Mouse (Mus musculus) kidney, embryonic 14.5 days (tissue): ENCODE measurements around the gene Dppa2. TPM values are rescaled to one million over a fixed set of nuclear protein-coding genes. Genes with fewer than 3 reads are reported as not detected.

Experiments used
- ATAC-seq: fragments of 200-750 bp; cut with Nextera tagmentation; 2 replicates; pipeline ENCODE4 v1.8.0; 2017; ENCODE audit warnings: moderate number of reproducible peaks, mild to moderate bottlenecking, moderate TSS enrichment, moderate library complexity; ENCODE audit not compliant: low FRiP score, low TSS enrichment
- H3K27ac ChIP-seq: fragments of 300-500 bp; sonication (generic); 2 replicates; pipeline ENCODE4 v1.5.1; 2014; ENCODE audit warnings: low read depth, mild to moderate bottlenecking, low read length, moderate library complexity, mixed read lengths
- H3K27me3 ChIP-seq: fragments of 300-500 bp; sonication (generic); 2 replicates; pipeline ENCODE4 v1.6.1; 2014; ENCODE audit warnings: mild to moderate bottlenecking, low read length; ENCODE audit not compliant: control insufficient read depth, insufficient read depth
- H3K36me3 ChIP-seq: fragments of 300-500 bp; sonication (generic); 2 replicates; pipeline ENCODE4 v1.6.1; 2014; ENCODE audit warnings: low read length, mixed read lengths; ENCODE audit not compliant: control insufficient read depth, insufficient read depth
- H3K4me1 ChIP-seq: fragments of 300-500 bp; sonication (generic); 2 replicates; pipeline ENCODE4 v1.6.1; 2014; ENCODE audit warnings: low read length, mixed read lengths; ENCODE audit not compliant: control insufficient read depth, insufficient read depth
- H3K4me2 ChIP-seq: fragments of 300-500 bp; sonication (generic); replicated peaks from 2 replicates; pipeline ENCODE4 v1.6.1; 2014; ENCODE audit warnings: low read depth, mild to moderate bottlenecking, low read length
- H3K4me3 ChIP-seq: fragments of 300-500 bp; sonication (generic); 2 replicates; pipeline ENCODE4 v1.5.1; 2014; ENCODE audit warnings: mild to moderate bottlenecking, low read length
- H3K9ac ChIP-seq: fragments of 300-500 bp; sonication (generic); 2 replicates; pipeline ENCODE4 v1.6.1; 2014; ENCODE audit warnings: low read depth, mild to moderate bottlenecking, low read length, moderate library complexity
- H3K9me3 ChIP-seq: fragments of 300-500 bp; sonication (generic); 2 replicates; pipeline ENCODE4 v1.6.1; 2016; ENCODE audit warnings: low read length; ENCODE audit not compliant: control insufficient read depth
- WGBS: fragments of 180-500 bp; shearing (Covaris S2); extraction: QIAGEN DNeasy Blood & Tissue Kit; methylation state at CpG from one replicate; pipeline ENCODE4 v1.1.7; 2014; 5-methylcytosine and 5-hydroxymethylcytosine counted together
- polyA plus RNA-seq: library from polyadenylated mRNA; unstranded; fragments of >200 nt; fragmentation: Nextera tagmentation; extraction: Ambion mirVana; gene quantifications from 2 replicates; pipeline ENCODE4 v1.2.1, GENCODE M21; 2014

Dppa2 gene
- polyA plus RNA-seq, 1 experiment from 2014 or later = not detected

DNA sequence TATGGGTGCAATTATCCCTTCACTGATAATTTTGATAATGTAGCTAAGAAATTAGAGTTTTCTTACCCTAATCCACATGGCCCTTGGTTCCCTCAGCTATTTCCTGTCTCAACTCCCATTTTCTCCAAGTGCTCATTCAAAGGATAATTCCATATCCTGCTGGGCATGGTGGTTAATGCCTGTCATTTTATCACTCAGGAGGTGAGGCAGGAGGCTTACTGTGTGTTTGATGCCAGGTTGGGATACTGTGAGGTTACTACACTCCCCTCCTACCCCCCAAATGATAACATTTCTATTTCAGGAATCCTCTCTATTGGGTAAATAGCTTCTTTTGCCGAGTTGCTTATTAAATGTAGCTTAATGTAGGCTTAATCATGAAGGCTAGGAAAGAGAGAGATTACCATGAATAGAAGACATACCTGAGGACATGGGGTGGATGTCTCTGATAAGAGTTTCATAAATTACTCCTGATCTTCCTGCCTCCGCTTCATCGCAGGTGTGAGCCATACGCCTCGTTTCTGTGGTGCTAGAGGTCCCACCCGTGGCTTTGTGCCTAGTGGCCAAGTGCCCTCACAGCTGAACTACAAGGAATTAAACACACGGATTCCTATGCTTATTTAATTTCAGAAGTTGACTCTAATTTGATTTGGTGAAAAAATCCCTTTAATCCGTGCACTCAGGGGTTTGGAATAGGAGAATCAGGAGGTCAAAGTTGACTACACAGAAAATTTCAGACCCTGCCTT is 20.1 kb downstream of the Dppa2 start:
- no peak overlapping the region for H3K4me2 ChIP-seq
- no peak overlapping the region for H3K27ac ChIP-seq
- 91% methylated on average over 8 of the region's 8 CpGs for WGBS
- no peak overlapping the region for H3K4me3 ChIP-seq
- ATAC-seq = no peak
- no peaks in the 10 kb centered on the region for H3K9me3 ChIP-seq
- no peak overlapping the region for H3K9ac ChIP-seq
- H3K36me3 ChIP-seq = no peaks in the 10 kb centered on the region
- no peaks in the 10 kb centered on the region for H3K4me1 ChIP-seq
- no peaks in the 10 kb centered on the region for H3K27me3 ChIP-seq

DNA sequence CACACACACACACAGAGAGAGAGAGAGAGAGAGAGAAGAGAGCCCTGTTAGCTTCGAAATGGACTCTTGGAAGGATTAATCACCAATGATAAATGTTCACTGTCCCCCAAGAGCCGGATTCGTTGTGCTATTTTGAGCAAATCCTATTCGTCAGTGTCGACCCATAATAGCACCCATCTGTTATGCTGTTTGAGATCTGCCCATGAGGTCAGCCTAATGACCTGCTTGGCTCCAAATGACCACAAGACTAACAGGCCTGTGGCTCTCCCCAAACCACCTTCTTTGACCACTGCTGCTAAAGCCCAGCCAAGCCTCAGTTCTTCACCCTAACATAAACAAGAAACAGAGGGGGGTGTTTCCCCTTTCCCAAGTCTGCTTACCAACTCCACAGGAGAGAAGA is 23.2 kb downstream of the Dppa2 start:
- Histone ChIP-seq H3K9me3 (no peaks in the 10 kb centered on the region), H3K4me1 (no peaks in the 10 kb centered on the region), H3K27me3 (no peaks in the 10 kb centered on the region), H3K4me2 (no peak overlapping the region), H3K36me3 (no peaks in the 10 kb centered on the region), H3K27ac (no peak overlapping the region), H3K9ac (no peak overlapping the region), H3K4me3 (no peak overlapping the region)
- WGBS = 12% methylated on average over 5 of the region's 5 CpGs
- peak; percentile 69; the same call in 1 of the 2 replicates for ATAC-seq

DNA sequence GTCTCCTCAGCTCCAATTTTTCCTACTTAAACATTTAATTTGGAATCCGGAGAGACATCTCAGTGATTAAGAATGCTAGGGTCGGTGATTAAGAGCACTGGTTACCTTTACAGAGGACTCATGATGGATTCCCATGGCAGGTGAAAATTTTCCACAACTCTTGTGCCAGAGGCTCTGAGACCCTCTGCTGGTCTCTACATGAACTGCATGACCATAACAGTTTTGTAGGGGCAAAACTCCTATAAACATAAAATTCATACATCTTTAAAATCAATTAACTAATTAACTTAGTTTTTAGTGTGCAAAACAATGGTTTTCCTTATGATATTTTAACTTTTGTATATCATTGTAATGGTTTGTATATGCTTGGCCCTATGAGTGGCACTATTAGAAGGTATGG is 24.7 kb downstream of the Dppa2 start:
- Histone ChIP-seq H3K9me3 (no peaks in the 10 kb centered on the region), H3K9ac (no peak overlapping the region), H3K4me1 (no peaks in the 10 kb centered on the region), H3K27ac (no peak overlapping the region), H3K4me2 (no peak overlapping the region), H3K36me3 (no peaks in the 10 kb centered on the region), H3K4me3 (no peak overlapping the region), H3K27me3 (no peaks in the 10 kb centered on the region)
- WGBS = 100% methylated on average over 2 of the region's 2 CpGs
- ATAC-seq = no peak

DNA sequence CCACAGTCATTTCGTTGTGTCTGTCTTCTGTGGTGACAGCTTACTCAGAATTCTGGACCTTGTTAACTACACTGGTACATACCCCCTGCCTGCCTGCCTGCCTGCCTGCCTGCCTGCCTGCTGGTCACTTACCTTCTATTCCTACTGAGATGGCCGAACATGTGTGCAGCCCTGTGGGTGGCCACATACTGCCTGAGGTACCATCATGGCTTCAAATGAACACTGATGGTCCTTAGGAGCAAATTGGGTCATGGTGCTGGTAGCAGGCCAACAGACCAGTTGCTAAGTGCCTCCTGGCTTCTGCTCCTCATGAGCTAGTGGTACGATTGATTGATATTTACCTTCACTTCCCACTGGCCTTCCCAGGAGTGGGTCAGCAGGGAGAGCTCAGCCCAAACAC is 28.1 kb downstream of the Dppa2 start:
- H3K9ac ChIP-seq = no peak overlapping the region
- no peaks in the 10 kb centered on the region for H3K36me3 ChIP-seq
- no peak for ATAC-seq
- 91% methylated on average over 3 of the region's 3 CpGs for WGBS
- H3K4me1 ChIP-seq = no peaks in the 10 kb centered on the region
- H3K27ac ChIP-seq = no peak overlapping the region
- no peak overlapping the region for H3K4me3 ChIP-seq
- H3K27me3 ChIP-seq = no peaks in the 10 kb centered on the region
- H3K4me2 ChIP-seq = no peak overlapping the region
- H3K9me3 ChIP-seq = no peaks in the 10 kb centered on the region

DNA sequence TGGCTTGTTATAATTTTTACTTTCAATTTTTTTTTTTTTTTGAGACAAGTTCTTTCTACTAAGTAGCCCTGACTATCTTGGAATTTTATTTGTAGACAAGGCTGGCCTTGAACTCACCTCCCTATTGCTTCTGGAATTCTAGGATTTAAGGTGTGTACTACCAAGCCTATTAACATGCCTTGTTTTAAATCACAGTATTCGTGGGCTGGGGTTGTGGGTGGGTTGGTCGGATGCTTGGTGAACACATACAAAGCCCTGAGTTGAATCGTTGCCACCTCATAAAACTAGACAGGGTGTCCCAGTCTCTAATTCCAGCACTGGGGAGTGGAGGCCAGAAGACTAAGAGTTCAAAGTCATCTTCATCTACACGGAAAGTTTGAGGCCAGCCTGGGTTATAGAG is 31.6 kb downstream of the Dppa2 start:
- no peak overlapping the region for H3K9ac ChIP-seq
- 77% methylated on average over 4 of the region's 4 CpGs for WGBS
- H3K4me2 ChIP-seq = no peak overlapping the region
- no peaks in the 10 kb centered on the region for H3K4me1 ChIP-seq
- no peak for ATAC-seq
- no peak overlapping the region for H3K4me3 ChIP-seq
- H3K27ac ChIP-seq = no peak overlapping the region
- no peaks in the 10 kb centered on the region for H3K27me3 ChIP-seq
- H3K9me3 ChIP-seq = no peaks in the 10 kb centered on the region
- no peaks in the 10 kb centered on the region for H3K36me3 ChIP-seq

DNA sequence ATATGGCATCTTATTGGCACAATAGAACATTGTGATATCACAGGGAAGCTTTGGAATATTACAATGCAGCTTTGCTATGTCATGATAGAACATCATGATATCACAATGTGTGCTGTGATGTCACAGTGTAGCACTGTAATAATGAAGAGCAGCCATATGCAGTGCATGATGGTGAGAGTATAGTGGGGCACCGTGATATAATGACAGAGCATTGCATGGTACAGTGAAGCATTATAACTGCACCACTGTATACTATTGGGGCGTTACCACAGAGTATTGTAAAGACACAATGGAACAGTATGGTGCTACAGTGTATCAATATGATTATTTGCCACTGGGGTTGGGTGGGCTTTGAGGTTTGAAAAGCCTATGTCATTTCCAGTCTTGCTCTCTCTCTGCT is 40.5 kb downstream of the Dppa2 start:
- H3K27ac ChIP-seq = no peak overlapping the region
- no peaks in the 10 kb centered on the region for H3K36me3 ChIP-seq
- 93% methylated on average over 2 of the region's 2 CpGs for WGBS
- H3K27me3 ChIP-seq = no peaks in the 10 kb centered on the region
- H3K4me1 ChIP-seq = no peaks in the 10 kb centered on the region
- ATAC-seq = no peak
- H3K9me3 ChIP-seq = no peaks in the 10 kb centered on the region
- no peak overlapping the region for H3K4me3 ChIP-seq
- no peak overlapping the region for H3K9ac ChIP-seq
- no peak overlapping the region for H3K4me2 ChIP-seq

DNA sequence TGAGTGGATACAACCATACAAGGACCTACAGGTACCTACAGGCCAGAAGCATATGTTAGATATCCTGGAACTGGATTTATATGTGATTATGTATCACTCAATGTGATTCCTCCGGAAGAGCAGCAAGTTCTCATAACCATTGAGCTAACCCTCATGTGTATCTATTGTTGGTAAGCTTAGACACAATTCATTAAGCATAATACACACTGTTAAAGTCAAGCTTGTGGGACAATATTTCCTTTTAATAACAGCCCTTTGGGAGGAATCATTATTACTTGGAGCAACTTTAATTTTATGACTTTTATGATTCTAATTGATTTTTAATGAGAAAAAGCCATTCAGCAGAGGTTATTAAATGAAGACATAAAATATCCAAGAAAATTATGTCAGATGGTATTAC is 43.5 kb downstream of the Dppa2 start:
- 88% methylated on average over 1 of the region's 1 CpGs for WGBS
- no peaks in the 10 kb centered on the region for H3K36me3 ChIP-seq
- no peak overlapping the region for H3K4me2 ChIP-seq
- H3K27me3 ChIP-seq = no peaks in the 10 kb centered on the region
- H3K4me3 ChIP-seq = no peak overlapping the region
- no peaks in the 10 kb centered on the region for H3K4me1 ChIP-seq
- no peak for ATAC-seq
- no peak overlapping the region for H3K27ac ChIP-seq
- H3K9ac ChIP-seq = no peak overlapping the region
- H3K9me3 ChIP-seq = no peaks in the 10 kb centered on the region

DNA sequence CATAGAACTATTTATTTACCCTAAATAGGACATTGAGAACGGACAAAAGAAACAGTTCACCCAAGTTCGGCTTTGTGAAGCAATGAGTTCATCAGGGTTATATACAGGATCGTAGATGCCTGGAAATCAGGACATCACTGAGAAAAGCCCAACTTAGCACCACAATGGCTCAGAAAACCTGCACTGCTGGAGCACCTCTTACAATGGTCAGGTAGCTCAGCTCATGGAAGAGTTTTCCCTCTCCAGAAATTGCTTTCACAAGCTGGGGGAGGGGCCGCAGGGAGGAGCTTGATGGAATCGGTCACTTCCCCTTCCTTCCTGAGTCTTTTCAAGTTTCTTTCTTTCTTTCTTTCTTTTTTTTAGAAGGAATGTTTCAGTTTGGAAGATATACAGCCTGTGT is 52.0 kb downstream of the Dppa2 start:
- Histone ChIP-seq H3K36me3 (no peaks in the 10 kb centered on the region), H3K9me3 (no peaks in the 10 kb centered on the region; the same call in 1 of the 2 replicates), H3K4me1 (no peaks in the 10 kb centered on the region), H3K27ac (no peak overlapping the region), H3K4me3 (no peak overlapping the region), H3K9ac (no peak overlapping the region), H3K4me2 (no peak overlapping the region), H3K27me3 (no peaks in the 10 kb centered on the region)
- WGBS = 86% methylated on average over 5 of the region's 5 CpGs
- ATAC-seq = no peak

DNA sequence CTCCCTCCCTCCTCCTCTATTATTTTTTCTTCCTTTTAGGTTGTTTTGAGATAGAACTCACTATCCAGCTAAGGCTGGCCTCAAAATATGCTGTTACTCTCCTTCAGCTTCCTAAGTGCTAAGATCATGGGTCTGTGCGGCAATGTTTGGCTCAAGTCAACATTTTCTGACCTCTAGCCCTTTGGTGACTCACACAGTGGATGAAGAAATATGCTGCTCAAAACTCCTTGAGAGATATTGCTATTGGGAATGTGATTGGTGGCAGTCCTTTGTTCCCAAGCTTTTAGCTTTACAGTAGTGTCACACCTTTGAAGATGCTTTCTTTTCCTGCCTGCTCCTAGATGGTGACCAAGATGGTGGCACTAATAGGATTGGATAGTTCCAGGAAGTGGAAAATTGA is 52.7 kb downstream of the Dppa2 start:
- ATAC-seq = no peak
- H3K9me3 ChIP-seq = no peaks in the 10 kb centered on the region; the same call in 1 of the 2 replicates
- no peak overlapping the region for H3K27ac ChIP-seq
- H3K4me3 ChIP-seq = no peak overlapping the region
- WGBS = 81% methylated on average over 1 of the region's 1 CpGs
- no peak overlapping the region for H3K9ac ChIP-seq
- no peaks in the 10 kb centered on the region for H3K27me3 ChIP-seq
- H3K36me3 ChIP-seq = no peaks in the 10 kb centered on the region
- no peaks in the 10 kb centered on the region for H3K4me1 ChIP-seq
- H3K4me2 ChIP-seq = no peak overlapping the region
